Mouse (Mus musculus): ENCODE data around the gene Gucy1a1. TPM values are rescaled to one million over a fixed set of nuclear protein-coding genes. Genes with fewer than 3 reads are reported as not detected.

The Gucy1a1 gene
- total RNA-seq, 2 experiments from 2014 or later: 17.6 to 21.7 TPM

Small RNA genes lying within 50 kb of the gene (microRNA-seq; reads per million reads assigned to microRNA genes)
- 0 to 2.7 reads per million in 2 experiments for gene Mir7010 (ENCODE audit: borderline number of aligned reads in 2 of 2)

Other genes starting within 250 kb of the Gucy1a1 start
- 1 to 10 TPM; 8.7 to 9.5 TPM for gene Ctso, start 213.2 kb downstream of the Gucy1a1 start, total RNA-seq (2021)
- gene Tdo2, start 169.6 kb downstream of the Gucy1a1 start, total RNA-seq (2021): not detected
- not detected for gene Asic5, start 163.5 kb downstream of the Gucy1a1 start, total RNA-seq (2021)
- gene Gucy1b1, start 71.1 kb downstream of the Gucy1a1 start, total RNA-seq (2021): 10 to 100 TPM; 13.6 to 14.5 TPM
- 1 to 10 TPM; 1.8 to 2.1 TPM for gene Map9, start 212.3 kb upstream of the Gucy1a1 start, total RNA-seq (2021)